Mouse (Mus musculus): ENCODE data around the gene Olfr611.

Olfr611 gene

DNA sequence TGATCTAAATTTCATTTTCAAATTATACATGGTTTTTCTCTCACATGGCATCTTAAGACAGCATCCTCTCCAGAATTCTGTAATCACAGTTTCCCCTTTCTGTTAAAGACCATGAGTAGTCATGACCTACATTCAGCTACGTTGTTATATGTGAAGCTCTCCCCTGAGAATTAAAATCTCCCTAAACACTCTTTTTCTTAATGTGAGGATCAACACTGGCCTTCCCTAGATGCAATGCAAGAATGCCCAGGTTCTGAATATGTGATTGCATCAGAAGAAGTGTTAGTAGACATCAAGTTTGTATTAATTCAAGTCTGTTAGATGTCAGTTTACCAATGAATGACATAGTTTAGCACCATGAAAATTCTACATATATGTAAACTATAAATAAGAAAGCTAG is at the start of gene Olfr611:
Olfr611 (minus strand) TSS at position 101 of the 400 bp plus-strand sequence.
- 50% methylated on average over 1 of the region's 1 CpGs for WGBS

DNA sequence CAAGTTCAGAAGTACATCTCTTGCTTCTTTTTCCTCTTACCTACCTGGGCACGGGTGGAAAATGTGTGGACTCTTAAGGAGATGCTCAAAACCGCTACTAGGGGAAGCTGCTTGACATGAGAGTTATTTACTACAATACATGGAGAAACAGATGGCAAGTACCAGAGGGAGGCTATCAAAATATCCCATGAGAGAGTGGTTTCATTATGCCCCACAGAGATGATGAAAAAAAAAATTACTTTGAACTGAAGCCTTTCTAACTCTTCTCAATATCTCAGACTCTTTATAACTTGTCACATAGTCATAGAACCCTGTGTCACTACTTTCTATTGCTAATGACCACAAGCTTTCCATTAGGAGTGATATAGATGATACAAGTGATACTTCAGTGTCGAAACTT is 48.4 kb upstream of the Olfr611 start, which contains the start of gene Olfr616:
Olfr616 (minus strand) TSS at position 101 of the 400 bp plus-strand sequence.
- 75% methylated on average over 3 of the region's 3 CpGs for WGBS

- WGBS: 73% methylated on average over 2 of the region's 2 CpGs
Measured at GRCm38 (mm10) chr7:103555779-103556178, 35.1 kb upstream of the Olfr611 start, which contains the start of gene Olfr615. Olfr615 (plus strand) TSS chr7:103556079.

GRCm38 (mm10) chr7:103547774-103548173 is 27.1 kb upstream of the Olfr611 start, which contains the start of gene Olfr613:
Olfr613 (plus strand) TSS chr7:103548074.
- WGBS: 82% methylated on average over 2 of the region's 2 CpGs

DNA sequence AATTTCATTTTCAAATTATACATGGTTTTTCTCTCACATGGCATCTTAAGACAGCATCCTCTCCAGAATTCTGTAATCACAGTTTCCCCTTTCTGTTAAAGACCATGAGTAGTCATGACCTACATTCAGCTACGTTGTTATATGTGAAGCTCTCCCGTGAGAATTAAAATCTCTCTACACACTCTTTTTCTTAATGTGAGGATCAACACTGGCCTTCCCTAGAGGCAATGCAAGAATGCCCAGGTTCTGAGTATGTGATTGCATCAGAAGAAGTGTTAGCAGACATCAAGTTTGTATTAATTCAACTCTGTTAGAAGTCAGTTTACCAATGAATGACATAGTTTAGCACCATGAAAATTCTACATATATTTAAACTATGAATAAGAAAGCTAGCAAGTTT is 22.0 kb upstream of the Olfr611 start, which contains the start of gene Olfr612:
Olfr612 (minus strand) TSS at position 101 of the 400 bp plus-strand sequence.
- WGBS: 66% methylated on average over 2 of the region's 2 CpGs

- 87% methylated on average over 2 of the region's 2 CpGs for WGBS
Measured at GRCm38 (mm10) chr7:103512022-103512421, 8.6 kb downstream of the Olfr611 start, which contains the start of gene Olfr610. Olfr610 (minus strand) TSS chr7:103512122.

GRCm38 (mm10) chr7:103497962-103498361 is 22.7 kb downstream of the Olfr611 start, which contains the start of gene Olfr609:
Olfr609 (minus strand) TSS chr7:103498062.
- WGBS: 60% methylated on average over 1 of the region's 1 CpGs

GRCm38 (mm10) chr7:103477106-103477505 is 43.5 kb downstream of the Olfr611 start:
- 77% methylated on average over 9 of the region's 9 CpGs for WGBS

GRCm38 (mm10) chr7:103469577-103469976 is 51.1 kb downstream of the Olfr611 start, which contains the start of gene Olfr608:
Olfr608 (plus strand) TSS chr7:103469877.

